Mouse (Mus musculus) heart, adult 2 months (tissue): ENCODE data around the gene Nhsl2.

Experiments used
- CTCF ChIP-seq: fragments of 200-600 bp; IDR thresholded peaks from 2 replicates; pipeline ENCODE4 v1.8.1; 2022; ENCODE audit warnings: antibody characterized with exemption, mild to moderate bottlenecking, moderate library complexity
- POLR2A ChIP-seq: fragments of 200-500 bp; IDR thresholded peaks from 2 replicates; pipeline ENCODE4 v1.6.1; 2011; ENCODE audit warnings: mild to moderate bottlenecking, low read depth, low read length, control low read depth; ENCODE audit not compliant: insufficient read depth

- TF ChIP-seq CTCF (no peak), POLR2A (no peak)
These were observed 81.1 kb downstream of the Nhsl2 start for GRCm38 (mm10) chrX:101930301-101930700.
